Mouse (Mus musculus) spleen, adult 2 months (tissue): Measurements from ENCODE around the gene Rhoa.

Source experiments
- CTCF ChIP-seq: fragments of 200-500 bp; IDR thresholded peaks from 2 replicates; pipeline ENCODE4 v1.5.1; 2011; ENCODE audit warnings: mild to moderate bottlenecking, inconsistent platforms; ENCODE audit not compliant: insufficient read depth, insufficient read length, insufficient replicate concordance; ENCODE audit errors: extremely low read depth
- POLR2A ChIP-seq: fragments of 200-500 bp; IDR thresholded peaks from 2 replicates; pipeline ENCODE4 v1.6.1; 2011; ENCODE audit warnings: low read depth, low read length, inconsistent platforms

DNA sequence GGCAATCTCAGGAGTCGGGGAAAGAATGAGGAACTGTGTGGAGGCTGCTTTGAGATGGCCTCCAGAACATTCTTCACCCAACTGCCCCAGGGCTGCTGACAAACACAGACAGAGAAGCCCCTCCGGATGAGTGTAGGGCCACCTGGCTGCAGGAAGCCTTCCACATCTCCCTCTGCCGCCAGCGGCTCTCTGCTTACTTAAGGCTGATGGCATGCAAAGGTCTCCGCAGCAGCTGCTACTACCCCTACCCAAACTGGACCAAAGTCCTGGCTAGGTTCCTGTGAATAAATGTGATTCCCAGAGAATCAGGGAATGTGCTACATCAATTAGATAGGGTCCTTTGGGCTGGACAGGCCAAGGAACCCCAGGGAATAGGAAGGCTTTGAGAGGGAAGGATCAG lies 33.2 kb upstream of the Rhoa start:
- no peak for TF ChIP-seq CTCF
- TF ChIP-seq POLR2A = no peak
